Mouse (Mus musculus) thymus, postnatal 10 days (tissue): Measurements from ENCODE around the gene Tmem145.

Source experiments
- DNase-seq, 2 experiments: peaks; one replicate each; pipeline ENCODE4 v3.0.0; 2021; ENCODE audit warnings: low spot score in 2 of 2

The Tmem145 gene

DNA sequence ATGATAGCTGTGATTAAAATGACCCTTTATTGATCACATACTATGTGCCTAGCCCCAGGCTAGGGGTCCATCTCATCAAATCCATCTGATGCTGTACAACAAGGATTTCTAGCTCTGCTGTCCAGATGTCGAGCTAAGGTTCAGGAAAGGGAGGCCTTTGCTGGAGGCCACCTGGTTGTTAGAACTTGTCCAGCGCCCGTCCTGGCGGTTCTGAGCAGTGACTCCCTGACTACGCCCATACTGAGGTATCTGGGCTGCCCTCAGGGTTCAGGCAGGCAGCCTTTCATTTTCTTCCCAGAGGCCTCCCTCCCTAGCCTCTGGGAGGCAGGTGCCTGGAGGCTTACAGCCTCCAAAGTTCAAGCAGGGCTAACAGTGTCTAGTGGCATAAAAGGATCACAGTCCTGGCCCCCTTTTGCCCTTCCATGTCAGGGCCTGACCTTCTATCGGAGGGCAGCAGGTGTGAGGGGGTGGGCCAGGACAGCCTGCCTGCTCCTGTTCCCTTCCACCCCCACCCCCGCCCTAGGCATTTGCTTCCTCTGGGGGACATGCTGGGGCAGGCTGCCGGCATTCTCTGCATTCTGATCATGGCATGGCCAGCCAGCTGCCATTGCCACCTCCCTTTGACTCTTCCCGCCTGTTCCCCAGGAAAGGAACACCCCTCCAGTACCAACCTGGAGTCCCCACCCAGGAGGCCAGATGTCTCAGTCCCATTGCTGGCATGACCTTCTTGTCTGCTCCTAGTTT lies 30.2 kb upstream of the Tmem145 start:
- DNase-seq: no peak

DNA sequence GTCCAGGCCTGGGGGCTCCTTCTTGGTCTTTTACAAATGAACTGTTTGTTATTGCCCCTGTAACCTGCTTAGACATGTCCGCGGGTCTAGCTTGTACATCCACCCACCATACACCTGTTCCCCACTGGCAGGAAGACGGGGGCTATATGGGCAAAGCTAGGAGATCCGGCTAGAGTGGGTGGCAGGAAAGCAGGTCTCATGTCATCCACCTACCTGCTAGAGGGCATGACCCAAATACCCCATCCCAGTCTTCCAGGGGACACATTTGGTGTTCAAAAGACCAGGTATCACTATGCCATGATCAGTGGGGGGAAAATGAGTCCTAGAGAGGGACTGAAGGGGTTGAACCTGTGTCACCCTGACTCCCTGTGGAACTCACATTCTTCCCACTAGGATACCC lies 28.5 kb upstream of the Tmem145 start:
- no peak for DNase-seq

DNA sequence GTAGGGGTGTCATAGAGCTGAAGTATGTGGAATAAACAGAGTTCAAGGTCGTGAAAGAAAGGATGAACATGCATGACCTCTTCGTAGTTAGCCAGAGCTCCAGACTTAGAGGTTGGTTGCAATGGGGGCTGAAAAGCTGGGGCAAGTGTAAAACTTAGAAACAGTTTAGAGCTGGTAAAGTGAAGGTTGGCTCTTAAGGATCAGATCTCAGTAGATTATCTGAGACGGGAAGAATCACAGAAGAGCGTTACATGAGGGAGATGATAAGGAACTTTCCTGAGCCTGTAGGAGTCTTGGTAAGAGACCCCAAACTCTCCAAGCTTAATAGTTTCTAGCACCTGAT lies 27.9 kb upstream of the Tmem145 start:
- DNase-seq: no peak

DNA sequence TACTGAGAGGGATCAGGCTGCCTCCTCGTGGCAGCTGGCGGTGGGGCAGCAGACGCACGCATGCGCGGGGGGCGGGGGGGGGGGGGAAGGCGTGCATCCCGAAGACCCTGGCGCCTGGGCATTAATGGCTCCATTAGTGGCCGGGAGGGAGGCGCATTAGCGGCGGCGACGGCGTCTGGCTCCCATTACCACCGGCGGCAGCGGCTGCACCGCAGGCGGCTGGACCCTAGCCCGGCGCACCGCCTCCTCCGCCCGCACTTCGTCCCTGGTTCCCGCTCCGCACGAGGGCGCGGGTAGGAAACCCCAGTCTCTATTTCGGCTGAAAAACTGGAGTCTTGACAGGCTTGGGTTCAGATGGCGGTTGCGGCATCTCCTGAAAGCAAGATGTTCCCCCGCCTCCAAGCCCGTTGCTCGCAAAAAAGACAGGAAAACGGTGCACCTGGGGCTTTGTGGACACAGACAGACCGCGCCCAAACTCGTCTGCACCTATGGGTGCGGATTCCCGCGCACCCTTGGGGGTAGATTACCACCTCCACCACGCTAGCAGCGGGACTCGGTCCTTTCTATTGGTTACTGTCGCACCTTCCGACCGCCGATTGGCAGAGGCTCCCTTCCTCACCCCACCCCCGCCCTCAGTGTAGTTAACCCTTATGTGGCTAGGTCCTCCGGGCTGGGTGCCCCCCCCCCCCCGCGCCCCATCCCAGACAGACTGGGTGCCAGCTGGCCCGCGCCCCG lies 27.4 kb upstream of the Tmem145 start:
- peak; percentile 87 to 94 for DNase-seq

DNA sequence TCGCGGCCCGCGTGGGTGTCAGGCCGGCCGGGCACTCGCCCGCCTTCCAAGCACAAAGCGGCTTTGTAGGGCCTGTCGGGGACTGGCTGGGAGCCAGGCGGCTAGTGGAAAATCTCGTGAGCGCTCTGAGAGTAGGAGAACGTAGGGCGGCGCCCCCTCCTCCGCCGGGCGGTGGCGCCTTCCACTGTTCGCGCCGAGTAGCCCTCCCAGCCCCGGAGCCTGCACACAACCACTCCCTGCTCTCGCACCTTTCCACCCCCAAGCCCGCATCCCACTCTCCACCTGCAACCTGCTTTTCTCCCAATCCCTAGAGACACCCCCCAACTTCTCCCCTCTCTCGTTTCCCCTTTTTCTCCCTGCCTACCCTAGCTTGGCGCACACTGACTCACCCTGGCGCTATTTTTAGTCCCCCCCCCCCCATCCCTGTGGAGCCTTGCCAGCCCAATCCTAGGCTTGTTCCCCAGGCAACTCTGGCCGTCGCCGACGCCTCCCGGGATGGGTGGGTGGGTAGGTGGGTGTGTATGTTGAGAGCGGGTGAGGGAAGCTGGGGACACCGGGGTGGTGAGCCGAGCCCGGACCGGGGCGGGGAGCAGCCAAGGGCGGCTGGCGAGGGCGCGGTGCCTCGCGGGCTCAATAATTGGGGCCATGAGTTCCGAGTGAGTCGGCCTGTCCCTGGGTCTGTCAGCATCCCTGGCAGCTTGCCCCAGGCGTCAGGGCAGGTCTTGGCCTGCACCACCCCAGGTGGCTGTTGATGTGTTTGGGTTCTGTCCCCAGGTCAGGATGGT lies 26.6 kb upstream of the Tmem145 start:
- peak; percentile 80 to 83 for DNase-seq

DNA sequence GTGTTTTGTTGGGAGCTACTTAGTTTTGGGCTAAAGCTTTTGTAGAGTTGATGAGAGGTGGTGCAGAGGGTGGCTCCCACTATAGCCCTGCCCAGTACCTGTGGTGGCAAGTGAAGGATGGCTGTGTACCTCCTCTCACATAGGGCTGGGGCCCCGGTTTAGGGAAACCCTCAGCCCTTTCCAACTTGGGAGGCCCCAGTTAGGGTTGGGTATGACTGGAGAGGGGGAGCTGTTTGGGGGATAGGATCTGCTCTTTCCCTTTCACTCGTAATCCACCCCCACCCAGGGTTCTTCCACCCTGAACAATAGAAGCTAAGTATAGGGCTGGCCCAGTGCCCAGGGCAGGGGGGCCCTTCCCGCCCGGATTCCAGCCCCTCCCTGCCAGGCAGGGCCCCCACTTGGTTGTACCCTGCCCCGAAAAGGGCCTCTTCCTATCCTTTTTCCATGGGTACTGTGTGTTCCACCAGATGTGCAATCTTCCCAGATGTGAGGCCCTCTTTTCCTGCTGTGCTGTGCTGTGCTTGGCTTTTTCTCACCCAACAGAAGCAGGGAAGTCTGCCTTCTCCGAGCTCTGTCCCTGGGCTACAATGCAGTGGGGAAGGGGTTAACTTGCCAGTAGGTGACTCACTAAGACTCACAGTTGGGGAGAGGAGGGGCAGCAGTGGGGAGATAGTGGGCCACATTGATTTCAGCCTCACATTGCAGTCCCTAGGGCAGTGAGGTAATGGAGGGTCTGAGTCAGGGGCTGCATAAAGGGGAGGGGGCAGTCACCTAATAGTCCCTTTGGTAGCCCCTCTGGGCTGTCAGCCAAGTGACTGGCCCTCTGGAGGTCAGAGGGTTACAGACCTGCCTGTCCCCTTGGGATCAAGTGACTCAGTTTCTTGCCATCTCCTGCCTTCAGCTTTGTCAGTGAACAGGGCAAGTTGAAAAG lies 25.8 kb upstream of the Tmem145 start:
- DNase-seq: no peak

DNA sequence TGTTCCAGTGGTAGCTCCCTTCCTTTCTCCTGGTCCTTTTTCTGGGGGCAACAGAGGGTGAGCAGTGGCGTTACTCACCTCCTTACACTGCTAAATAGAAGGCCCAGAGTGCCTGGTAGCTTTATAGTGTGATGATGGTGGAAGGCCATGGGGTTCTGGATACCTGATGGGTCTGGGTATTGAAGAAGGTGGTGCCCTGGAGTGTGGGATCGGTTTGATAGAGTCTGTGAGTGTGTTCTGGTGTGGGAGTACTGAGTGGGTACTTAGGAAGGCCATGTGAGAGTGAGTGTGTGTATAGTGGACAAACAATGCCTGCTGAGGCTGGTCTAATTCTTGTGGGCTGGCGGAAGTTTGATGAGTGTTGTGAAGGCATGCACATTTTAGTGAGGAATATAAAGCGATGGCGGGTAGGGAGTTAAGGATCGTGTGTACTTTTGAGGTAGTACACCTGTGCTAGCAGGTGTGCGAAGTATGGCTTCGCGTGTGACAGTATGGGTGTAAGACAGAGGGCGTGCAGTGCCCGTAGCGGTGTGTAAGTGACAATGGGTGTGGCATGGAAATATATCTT lies 24.7 kb upstream of the Tmem145 start:
- DNase-seq: peak in 1 of 2 experiments; percentile 3

DNA sequence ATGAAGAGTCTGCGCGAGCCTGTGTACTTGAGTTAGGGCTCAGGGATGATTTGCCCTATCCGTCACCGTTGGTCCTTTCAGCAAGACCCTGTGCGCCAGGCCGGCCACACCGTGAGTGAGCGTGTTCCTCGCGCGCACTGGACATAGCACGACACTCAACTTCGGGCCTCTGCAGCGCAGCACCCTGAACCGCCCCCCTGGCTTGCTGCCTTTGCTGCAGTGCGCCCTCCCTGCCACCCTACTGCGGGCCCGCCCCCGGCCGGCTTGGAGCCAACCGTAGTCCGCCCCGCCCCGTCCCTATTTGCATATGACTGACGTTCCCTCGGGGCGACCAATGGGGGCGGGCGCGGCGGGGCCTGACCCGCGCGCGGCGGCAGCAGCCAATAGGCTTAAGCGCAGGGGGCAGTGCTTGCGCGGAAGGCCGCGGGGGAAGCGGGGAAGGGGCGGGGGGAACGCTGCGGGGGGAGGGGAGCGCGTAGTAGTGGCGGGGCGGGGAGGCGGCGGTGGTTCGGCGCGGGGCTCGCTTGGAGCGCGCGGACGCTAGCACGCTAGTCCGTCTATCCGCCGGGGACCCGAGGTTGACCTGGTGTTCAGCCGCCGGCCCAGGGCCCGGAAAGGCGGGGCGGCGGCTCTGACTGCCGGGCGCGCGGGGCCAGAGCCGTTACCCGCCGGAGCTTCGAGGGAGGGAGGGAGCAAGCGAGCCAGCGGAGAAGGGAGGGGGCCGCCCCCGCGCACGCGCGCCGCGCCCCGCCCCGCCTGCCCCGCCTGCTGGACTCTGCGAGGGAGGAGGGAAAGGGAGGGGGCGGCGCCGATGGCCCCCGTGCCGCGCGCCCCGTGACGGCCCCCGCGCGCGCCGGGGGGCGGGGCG lies 23.9 kb upstream of the Tmem145 start:
- DNase-seq: peak; percentile 98 to 99

DNA sequence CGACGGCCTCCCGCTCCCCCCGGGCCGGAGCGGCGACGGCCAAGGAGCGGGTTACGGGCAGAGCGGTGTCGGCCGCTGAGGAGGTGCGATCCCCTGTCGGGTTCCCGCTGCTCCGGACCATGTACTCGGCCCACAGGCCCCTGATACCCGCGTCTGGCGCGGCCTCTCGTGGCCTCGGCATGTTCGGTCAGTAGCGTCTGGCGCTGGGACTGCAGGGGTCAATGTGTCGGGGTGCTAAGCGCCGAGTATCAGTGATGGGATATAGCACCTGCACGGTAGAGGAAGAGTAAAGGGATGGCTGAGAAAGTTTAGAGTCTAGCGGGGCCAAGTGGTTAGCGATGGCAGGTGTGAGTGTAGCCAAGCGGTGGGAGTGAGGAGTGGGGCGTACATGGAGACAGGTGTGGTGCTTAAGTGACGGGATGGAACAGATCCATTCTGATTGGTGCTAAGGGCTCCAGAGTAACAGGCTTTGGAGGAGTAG lies 23.1 kb upstream of the Tmem145 start:
- peak; percentile 30 to 49 for DNase-seq

DNA sequence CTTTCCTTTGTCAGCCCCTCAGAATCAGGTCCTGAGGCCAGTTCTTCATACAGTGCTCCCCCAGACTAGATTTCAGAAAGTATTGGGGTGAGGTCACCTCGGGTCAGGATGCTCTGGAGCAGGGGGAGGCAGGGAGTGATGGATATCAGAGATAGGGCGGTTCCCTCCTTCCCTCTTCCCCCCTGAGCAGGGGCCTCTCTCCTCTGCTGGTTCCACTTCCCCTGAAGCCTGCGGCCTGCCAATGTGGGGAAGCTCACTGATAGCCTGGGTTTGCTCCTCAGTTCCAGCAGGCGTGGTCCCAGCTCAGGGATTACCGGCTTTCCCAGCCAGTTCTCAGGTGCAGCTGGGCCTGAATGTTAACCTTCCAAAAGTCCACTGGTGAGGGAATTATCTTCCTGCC lies 22.3 kb upstream of the Tmem145 start:
- DNase-seq: no peak

DNA sequence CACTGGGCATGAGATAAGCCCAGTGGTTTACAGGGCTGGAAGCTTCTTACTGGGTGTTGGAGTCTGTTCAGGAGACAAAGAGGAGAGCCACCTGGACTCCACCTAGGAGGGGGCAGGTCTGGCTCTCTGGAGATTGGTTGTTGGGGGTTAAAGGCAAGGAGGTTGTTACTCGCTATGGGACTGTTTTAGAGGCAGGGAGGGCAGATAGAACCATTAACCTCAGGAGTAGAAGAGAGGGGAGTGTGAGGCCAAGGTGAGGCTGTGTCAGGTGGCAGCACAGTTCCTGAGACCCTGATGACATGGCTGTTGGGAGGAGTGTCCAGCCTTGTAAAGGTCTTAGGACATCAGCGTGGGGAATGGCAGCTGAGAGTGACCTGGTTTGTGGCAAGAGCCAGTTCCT lies 21.7 kb upstream of the Tmem145 start:
- DNase-seq: no peak

DNA sequence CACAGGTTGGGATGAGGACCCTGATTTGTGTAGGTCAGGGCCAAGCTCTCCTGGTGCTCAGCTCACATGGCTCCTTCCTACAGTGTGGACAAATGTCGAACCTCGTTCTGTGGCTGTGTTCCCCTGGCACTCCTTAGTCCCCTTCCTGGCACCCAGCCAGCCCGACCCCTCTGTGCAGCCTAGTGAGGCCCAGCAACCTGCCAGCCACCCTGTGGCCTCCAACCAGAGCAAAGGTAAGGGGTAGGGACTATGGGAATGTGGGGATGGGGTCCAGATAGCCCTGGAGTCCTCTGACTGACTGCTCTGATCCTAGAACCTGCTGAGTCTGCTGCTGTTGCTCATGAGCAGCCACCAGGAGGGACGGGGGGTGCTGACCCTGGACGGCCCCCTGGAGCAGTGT lies 21.1 kb upstream of the Tmem145 start:
- DNase-seq: no peak

DNA sequence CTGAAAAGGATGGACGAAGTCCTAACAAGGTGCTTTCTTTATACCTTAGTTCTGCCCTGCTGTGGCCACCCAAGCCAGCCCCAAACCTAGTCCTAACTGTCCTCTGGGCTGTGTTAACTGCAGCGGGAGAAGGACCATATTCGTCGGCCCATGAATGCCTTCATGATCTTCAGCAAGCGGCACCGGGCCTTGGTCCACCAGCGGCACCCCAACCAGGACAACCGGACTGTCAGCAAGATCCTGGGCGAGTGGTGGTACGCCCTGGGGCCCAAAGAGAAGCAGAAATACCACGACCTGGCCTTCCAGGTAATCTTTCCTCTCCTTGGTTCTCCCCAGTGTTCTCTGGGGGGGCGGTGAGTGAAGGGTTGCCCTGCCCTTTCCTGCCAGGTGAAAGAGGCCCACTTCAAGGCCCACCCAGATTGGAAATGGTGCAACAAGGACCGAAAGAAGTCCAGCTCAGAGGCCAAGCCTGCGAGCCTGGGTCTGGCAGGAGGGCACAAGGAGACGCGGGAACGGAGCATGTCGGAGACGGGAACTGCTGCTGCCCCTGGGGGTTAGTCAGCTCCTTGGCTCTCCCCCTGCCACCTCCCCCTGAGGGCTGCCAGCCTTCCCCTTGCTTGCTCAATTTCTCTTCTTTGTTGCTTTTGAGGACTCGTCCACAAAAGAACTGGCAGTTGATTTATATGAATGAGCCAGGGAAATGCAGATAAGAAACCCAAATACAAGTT lies 20.2 kb upstream of the Tmem145 start:
- no peak for DNase-seq

DNA sequence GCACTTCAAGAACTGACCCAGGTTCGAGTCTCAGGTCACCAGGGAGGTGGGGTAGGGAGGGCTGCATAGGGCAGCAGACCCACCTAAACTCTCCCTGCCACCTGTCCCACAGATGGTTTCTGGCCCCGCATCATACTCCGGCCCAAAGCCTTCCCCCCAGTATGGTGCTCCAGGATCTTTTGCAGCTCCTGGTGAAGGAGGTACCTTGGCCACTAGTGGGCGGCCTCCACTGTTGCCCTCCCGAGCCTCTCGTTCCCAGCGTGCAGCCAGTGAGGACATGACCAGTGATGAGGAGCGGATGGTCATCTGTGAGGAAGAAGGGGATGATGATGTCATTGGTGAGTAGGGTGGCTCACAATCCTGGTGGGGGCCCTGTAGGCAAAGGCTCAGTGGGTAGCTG lies 18.9 kb upstream of the Tmem145 start:
- no peak for DNase-seq

DNA sequence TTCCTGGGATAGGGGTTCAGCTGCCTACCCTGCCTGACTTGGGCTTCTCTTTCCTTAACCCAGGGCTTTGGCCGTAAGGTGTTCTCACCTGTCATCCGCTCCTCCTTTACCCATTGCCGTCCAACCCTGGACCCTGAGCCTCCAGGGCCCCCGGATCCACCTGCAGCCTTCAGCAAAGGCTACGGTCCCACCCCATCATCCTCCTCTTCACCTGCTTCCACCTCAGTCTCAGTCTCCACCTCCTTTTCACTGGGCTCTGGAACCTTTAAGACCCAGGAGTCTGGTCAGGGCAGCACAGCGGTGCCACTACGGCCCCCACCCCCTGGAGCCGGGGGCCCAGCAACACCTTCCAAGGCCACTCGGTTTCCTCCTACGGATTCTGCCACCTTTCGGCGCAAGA lies 17.9 kb upstream of the Tmem145 start:
- no peak for DNase-seq

DNA sequence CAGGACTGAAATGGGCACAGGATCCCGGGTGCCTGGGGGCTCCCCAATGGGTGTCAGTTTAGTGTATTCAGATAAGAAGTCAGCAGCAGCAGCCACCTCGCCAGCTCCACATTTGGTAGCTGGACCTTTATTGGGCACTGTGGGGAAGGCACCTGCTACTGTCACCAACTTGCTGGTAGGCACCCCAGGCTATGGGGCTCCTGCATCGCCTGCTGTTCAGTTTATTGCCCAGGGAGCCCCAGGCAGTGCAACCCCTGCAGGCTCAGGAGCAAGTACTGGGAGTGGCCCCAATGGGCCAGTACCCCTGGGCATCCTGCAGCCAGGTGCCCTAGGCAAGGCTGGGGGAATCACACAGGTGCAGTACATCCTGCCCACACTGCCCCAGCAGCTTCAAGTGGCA lies 17.2 kb upstream of the Tmem145 start:
- no peak for DNase-seq

DNA sequence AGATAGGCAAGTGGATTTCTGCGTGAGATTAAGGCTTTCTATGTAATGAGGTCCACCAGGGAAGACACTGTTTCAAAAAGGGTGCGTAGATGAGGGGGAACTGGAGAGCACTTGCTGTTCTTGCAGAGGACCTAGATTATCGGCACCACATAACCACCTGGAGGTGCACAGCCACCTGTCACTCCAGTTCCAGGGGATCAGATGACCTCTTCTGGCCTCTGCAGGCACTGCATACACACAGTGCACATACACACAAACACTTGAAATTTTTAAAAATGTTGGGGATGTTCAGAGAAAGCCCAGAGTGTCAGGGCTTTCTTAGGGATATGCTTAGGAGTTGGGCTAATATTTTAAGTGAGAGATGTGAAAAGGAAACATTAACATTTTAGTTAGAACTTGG lies 16.0 kb upstream of the Tmem145 start:
- no peak for DNase-seq

DNA sequence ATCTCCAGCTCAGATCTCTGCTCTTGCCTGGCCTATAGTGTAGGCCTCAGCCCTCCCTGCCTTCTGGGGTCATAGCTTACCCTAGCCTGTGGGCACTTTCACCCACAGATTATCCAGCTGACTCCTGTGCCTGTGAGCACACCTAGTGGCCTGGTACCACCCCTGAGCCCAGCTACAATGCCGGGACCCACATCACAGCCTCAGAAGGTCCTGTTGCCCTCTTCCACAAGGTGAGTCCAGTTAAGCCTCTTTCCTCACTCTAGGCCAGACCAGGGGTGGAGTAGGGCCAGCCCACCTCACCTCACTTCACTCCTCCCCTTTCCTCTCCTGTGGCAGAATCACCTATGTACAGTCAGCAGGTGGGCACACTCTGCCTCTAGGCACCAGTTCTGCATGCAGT lies 15.4 kb upstream of the Tmem145 start:
- no peak for DNase-seq

DNA sequence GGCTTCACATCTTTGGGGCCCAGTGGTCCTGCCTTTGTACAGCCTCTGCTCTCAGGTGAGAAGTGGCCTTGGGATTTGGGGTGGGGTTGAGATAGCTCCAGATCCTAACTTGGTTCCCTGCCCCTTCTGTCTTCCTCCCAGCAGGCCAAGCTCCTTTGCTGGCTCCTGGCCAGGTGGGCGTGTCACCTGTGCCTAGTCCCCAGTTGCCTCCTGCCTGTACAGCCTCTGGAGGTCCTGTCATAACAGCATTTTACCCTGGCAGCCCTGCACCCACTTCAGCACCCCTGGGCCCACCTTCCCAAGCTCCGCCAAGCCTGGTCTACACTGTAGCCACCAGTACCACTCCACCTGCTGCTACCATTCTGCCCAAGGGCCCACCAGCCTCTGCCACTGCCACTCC lies 15.0 kb upstream of the Tmem145 start:
- peak in 1 of 2 experiments; percentile 3 for DNase-seq

DNA sequence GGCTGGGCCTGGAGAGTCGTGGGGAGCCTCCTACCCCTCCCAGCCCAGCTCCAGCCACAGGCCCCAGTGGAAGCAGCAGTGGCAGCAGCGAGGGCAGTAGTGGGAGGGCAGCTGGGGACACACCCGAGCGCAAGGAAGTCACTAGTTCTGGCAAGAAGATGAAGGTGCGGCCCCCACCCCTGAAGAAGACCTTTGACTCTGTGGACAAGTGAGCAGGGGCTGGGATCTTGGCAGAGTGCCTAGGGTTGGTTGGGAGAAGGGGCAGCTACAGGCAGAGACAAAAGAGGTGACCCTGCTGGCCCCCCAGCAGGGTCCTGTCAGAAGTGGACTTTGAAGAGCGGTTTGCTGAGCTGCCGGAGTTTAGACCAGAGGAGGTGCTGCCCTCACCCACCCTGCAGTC lies 13.8 kb upstream of the Tmem145 start:
- peak in 1 of 2 experiments; percentile 3 for DNase-seq
